Mouse (Mus musculus) hindbrain, embryonic 11.5 days (tissue): Measurements from ENCODE around the gene Gm29110. TPM values are rescaled to one million over a fixed set of nuclear protein-coding genes. Genes with fewer than 3 reads are reported as not detected.
"Not testable (repeated sequence)": the region's sequence is repeated elsewhere in the genome, so short reads cannot be mapped to it uniquely, and the experiment has no call there.

Source experiments
- ATAC-seq: fragments of 200-750 bp; cut with Nextera tagmentation; 2 replicates; pipeline ENCODE4 v1.8.0; 2017; ENCODE audit warnings: mild to moderate bottlenecking, moderate TSS enrichment, moderate library complexity; ENCODE audit not compliant: low FRiP score
- DNase-seq: peaks from one replicate; pipeline ENCODE4 v3.0.0-alpha.2; 2015; ENCODE audit warnings: low spot score
- H3K27ac ChIP-seq: fragments of 300-500 bp; sonication (generic); 2 replicates; pipeline ENCODE4 v1.5.1; 2014; ENCODE audit warnings: mild to moderate bottlenecking, low read depth, low read length
- H3K27me3 ChIP-seq: fragments of 300-500 bp; sonication (generic); 2 replicates; pipeline ENCODE4 v1.6.1; 2014; ENCODE audit warnings: mild to moderate bottlenecking, low read length, moderate library complexity, mixed read lengths; ENCODE audit not compliant: control insufficient read depth, insufficient read depth
- H3K36me3 ChIP-seq: fragments of 300-500 bp; sonication (generic); 2 replicates; pipeline ENCODE4 v1.6.1; 2014; ENCODE audit warnings: mild to moderate bottlenecking, low read length, moderate library complexity, mixed read lengths; ENCODE audit not compliant: control insufficient read depth, insufficient read depth
- H3K4me1 ChIP-seq: fragments of 300-500 bp; sonication (generic); replicated peaks from 2 replicates; pipeline ENCODE4 v1.6.1; 2014; ENCODE audit warnings: low read length, mixed read lengths; ENCODE audit not compliant: control insufficient read depth, insufficient read depth
- H3K4me2 ChIP-seq: fragments of 300-500 bp; sonication (generic); replicated peaks from 2 replicates; pipeline ENCODE4 v1.6.1; 2014; ENCODE audit warnings: mild to moderate bottlenecking, low read depth, low read length
- H3K4me3 ChIP-seq: fragments of 300-500 bp; sonication (generic); 2 replicates; pipeline ENCODE4 v1.5.1; 2014; ENCODE audit warnings: low read depth, low read length
- H3K9ac ChIP-seq: fragments of 300-500 bp; sonication (generic); 2 replicates; pipeline ENCODE4 v1.6.1; 2014; ENCODE audit warnings: low read depth, low read length
- H3K9me3 ChIP-seq: fragments of 300-500 bp; sonication (generic); 2 replicates; pipeline ENCODE4 v1.6.1; 2016; ENCODE audit warnings: low read length; ENCODE audit not compliant: control insufficient read depth
- WGBS: fragments of 180-500 bp; shearing (Covaris S2); extraction: QIAGEN DNeasy Blood & Tissue Kit; methylation state at CpG from one replicate; pipeline ENCODE4 v1.1.7; 2014; 5-methylcytosine and 5-hydroxymethylcytosine counted together
- polyA plus RNA-seq: library from polyadenylated mRNA; unstranded; fragments of >200 nt; fragmentation: Nextera tagmentation; extraction: Ambion mirVana; gene quantifications from 2 replicates; pipeline ENCODE4 v1.2.1, GENCODE M21; 2014

Gm29110 gene
- polyA plus RNA-seq = not detected in 2 replicates

GRCm38 (mm10) chrY:74470231-74470630 is at the start of gene Gm29110:
Gm29110 (plus strand) TSS chrY:74470531.
- not testable (repeated sequence) for H3K36me3 ChIP-seq, H3K27me3 ChIP-seq, ATAC-seq, H3K4me3 ChIP-seq, H3K4me2 ChIP-seq, H3K9ac ChIP-seq, H3K27ac ChIP-seq, H3K4me1 ChIP-seq, DNase-seq, H3K9me3 ChIP-seq
- WGBS = 80% methylated on average over 1 of the region's 6 CpGs

Other genes with a start within 250 kb of the Gm29110 start
- not detected in 2 replicates for gene Gm21913, start 153.4 kb downstream of the Gm29110 start, polyA plus RNA-seq